Mouse (Mus musculus): ENCODE measurements around the gene Cldn15. TPM values are rescaled to one million over a fixed set of nuclear protein-coding genes. Genes with fewer than 3 reads are reported as not detected.
"Not testable (repeated sequence)": the region's sequence is repeated elsewhere in the genome, so short reads cannot be mapped to it uniquely, and the experiment has no call there.

Gene Cldn15
- polyA plus RNA-seq, 2 experiments, result 0.28 to 0.60 TPM

- H3K9me3 ChIP-seq (ENCODE audit: control insufficient read depth, low read length), result no peaks in the 10 kb centered on the region
- TF ChIP-seq POLR2A (IDR thresholded peaks at IDR 0.05; ENCODE audit: borderline replicate concordance, extremely low read depth, insufficient read depth, insufficient read length), result no peak
- H3K27ac ChIP-seq (replicated peaks; ENCODE audit: low read depth, low read length), result no peak overlapping the region
These were observed 25.4 kb upstream of the Cldn15 start for GRCm38 (mm10) chr5:136940845-136941560.

DNA sequence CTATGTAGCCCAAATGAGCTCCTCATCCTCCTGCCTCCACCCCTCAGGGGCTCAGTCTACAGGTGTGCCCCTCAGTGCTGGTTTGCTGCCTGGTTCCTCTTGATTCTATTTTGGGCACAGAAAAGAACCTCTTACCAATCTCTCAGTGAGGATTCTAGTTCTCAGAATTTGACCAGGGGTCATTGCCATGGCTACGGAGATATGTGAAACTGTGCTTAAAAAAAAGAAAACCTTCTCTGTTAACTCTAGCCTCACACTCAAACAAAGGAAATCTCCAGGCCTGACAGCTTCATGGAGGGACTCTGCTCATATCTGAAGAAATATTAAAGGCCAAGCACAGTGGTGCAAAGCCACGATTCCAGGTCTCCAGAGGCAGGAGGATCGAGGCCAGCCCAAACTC lies 23.6 kb upstream of the Cldn15 start:
- ATAC-seq (ENCODE audit: low FRiP score, low read depth) (no peak), DNase-seq (ENCODE audit: low spot score) (no peak)
- 89% methylated on average over 3 of the region's 3 CpGs for WGBS
- no peaks in the 10 kb centered on the region for H3K27me3 ChIP-seq (ENCODE audit: control insufficient read depth, insufficient read depth, low read length)
- no peak overlapping the region for H3K27ac ChIP-seq (replicated peaks; ENCODE audit: low read depth, low read length)
- H3K9ac ChIP-seq (ENCODE audit: low read depth, low read length, severe bottlenecking), result no peak overlapping the region
- no peaks in the 10 kb centered on the region for H3K9me3 ChIP-seq (ENCODE audit: control insufficient read depth, low read length)
- no peaks in the 10 kb centered on the region for H3K36me3 ChIP-seq (ENCODE audit: control insufficient read depth, insufficient read depth, low read length)
- H3K4me2 ChIP-seq (replicated peaks; ENCODE audit: low read depth, low read length, severe bottlenecking), result no peak overlapping the region
- no peak overlapping the region for H3K4me3 ChIP-seq (replicated peaks; ENCODE audit: low read length)
- no peaks in the 10 kb centered on the region for H3K4me1 ChIP-seq (ENCODE audit: control insufficient read depth, insufficient read depth, low read length)
- no peak for TF ChIP-seq POLR2A (IDR thresholded peaks at IDR 0.05; ENCODE audit: borderline replicate concordance, extremely low read depth, insufficient read depth, insufficient read length)

More at GRCm38 (mm10) chr5:136940845-136941560, 25.4 kb upstream of the Cldn15 start:
- 88% methylated on average over 12 of the region's 12 CpGs for WGBS
- Histone ChIP-seq H3K4me2 (replicated peaks; ENCODE audit: low read depth, low read length, severe bottlenecking) (no peak overlapping the region), H3K4me1 (ENCODE audit: control insufficient read depth, insufficient read depth, low read length) (no peaks in the 10 kb centered on the region), H3K9ac (ENCODE audit: low read depth, low read length, severe bottlenecking) (no peak overlapping the region), H3K27me3 (ENCODE audit: control insufficient read depth, insufficient read depth, low read length) (no peaks in the 10 kb centered on the region), H3K4me3 (replicated peaks; ENCODE audit: low read length) (no peak overlapping the region), H3K36me3 (ENCODE audit: control insufficient read depth, insufficient read depth, low read length) (no peaks in the 10 kb centered on the region)
- ATAC-seq (ENCODE audit: low FRiP score, low read depth) (no peak), DNase-seq (ENCODE audit: low spot score) (no peak)

- H3K36me3 ChIP-seq (ENCODE audit: control insufficient read depth, insufficient read depth, low read length), result no peaks in the 10 kb centered on the region
- H3K4me2 ChIP-seq (replicated peaks; ENCODE audit: low read depth, low read length, severe bottlenecking), result no peak overlapping the region
- H3K4me1 ChIP-seq (ENCODE audit: control insufficient read depth, insufficient read depth, low read length), result no peaks in the 10 kb centered on the region
- no peak overlapping the region for H3K4me3 ChIP-seq (replicated peaks; ENCODE audit: low read length)
- TF ChIP-seq POLR2A (IDR thresholded peaks at IDR 0.05; ENCODE audit: borderline replicate concordance, extremely low read depth, insufficient read depth, insufficient read length), result no peak
- 85% methylated on average over 2 of the region's 2 CpGs for WGBS
- DNase-seq (ENCODE audit: low spot score), result no peak
- no peak overlapping the region for H3K9ac ChIP-seq (ENCODE audit: low read depth, low read length, severe bottlenecking)
- H3K27ac ChIP-seq (replicated peaks; ENCODE audit: low read depth, low read length), result no peak overlapping the region
- H3K9me3 ChIP-seq (ENCODE audit: control insufficient read depth, low read length), result no peaks in the 10 kb centered on the region
- H3K27me3 ChIP-seq (ENCODE audit: control insufficient read depth, insufficient read depth, low read length), result no peaks in the 10 kb centered on the region
- ATAC-seq (ENCODE audit: low FRiP score, low read depth), result no peak
These were observed 23.0 kb upstream of the Cldn15 start for GRCm38 (mm10) chr5:136943382-136943781.

DNA sequence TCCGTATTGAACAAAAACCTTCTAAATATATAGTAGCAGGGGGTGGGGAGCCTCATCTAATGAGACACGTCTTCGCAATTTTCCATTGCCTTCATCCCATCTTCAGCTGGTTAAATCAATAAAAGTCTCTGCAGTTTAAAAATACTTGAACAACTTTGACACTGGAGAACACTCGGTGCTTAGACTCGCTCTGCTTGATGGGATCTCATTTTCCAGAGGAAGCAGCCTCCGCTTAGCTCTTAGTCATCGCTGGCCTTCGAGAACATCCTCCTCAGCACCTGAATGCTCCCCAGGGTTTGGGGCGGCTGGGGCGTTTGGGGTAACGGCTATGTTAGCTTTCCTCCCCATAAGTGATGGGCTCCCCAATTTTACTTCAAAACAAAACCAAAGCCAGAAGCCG lies 21.3 kb upstream of the Cldn15 start:
- no peak for DNase-seq (ENCODE audit: low spot score)
- H3K27me3 ChIP-seq (ENCODE audit: control insufficient read depth, insufficient read depth, low read length), result no peaks in the 10 kb centered on the region
- H3K4me3 ChIP-seq (replicated peaks; ENCODE audit: low read length), result no peak overlapping the region
- H3K9me3 ChIP-seq (ENCODE audit: control insufficient read depth, low read length), result no peaks in the 10 kb centered on the region
- TF ChIP-seq POLR2A (IDR thresholded peaks at IDR 0.05; ENCODE audit: borderline replicate concordance, extremely low read depth, insufficient read depth, insufficient read length), result no peak
- ATAC-seq (ENCODE audit: low FRiP score, low read depth), result no peak
- H3K4me1 ChIP-seq (ENCODE audit: control insufficient read depth, insufficient read depth, low read length), result no peaks in the 10 kb centered on the region
- H3K4me2 ChIP-seq (replicated peaks; ENCODE audit: low read depth, low read length, severe bottlenecking), result no peak overlapping the region
- no peak overlapping the region for H3K27ac ChIP-seq (replicated peaks; ENCODE audit: low read depth, low read length)
- no peak overlapping the region for H3K9ac ChIP-seq (ENCODE audit: low read depth, low read length, severe bottlenecking)
- no peaks in the 10 kb centered on the region for H3K36me3 ChIP-seq (ENCODE audit: control insufficient read depth, insufficient read depth, low read length)
- WGBS, result 78% methylated on average over 12 of the region's 12 CpGs

DNA sequence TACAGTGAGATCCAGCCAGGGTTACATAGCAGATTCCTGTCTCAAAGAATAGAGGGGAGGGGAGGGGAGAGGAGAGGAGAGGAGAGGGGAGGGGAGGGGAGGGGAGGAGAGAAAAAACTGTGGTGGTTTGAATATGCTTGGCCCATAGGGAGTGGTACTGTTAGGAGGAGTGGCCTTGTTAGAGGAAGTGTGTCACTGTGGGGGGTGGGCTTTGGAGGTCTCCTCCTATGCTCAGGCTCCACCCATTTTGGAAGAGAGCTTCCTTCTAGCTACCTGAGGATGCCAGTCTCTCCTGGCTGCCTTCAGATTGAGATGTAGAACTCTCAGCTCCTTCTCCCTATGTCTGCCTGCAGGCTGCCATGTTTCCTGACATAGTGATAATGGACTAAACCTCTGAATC lies 18.5 kb upstream of the Cldn15 start:
- Histone ChIP-seq H3K9me3 (ENCODE audit: control insufficient read depth, low read length) (no peaks in the 10 kb centered on the region), H3K27ac (replicated peaks; ENCODE audit: low read depth, low read length) (no peak overlapping the region), H3K27me3 (ENCODE audit: control insufficient read depth, insufficient read depth, low read length) (no peaks in the 10 kb centered on the region), H3K36me3 (ENCODE audit: control insufficient read depth, insufficient read depth, low read length) (no peaks in the 10 kb centered on the region), H3K4me1 (ENCODE audit: control insufficient read depth, insufficient read depth, low read length) (peaks cover 2% of the 10 kb centered on the region; the same call in 1 of the 2 replicates), H3K9ac (ENCODE audit: low read depth, low read length, severe bottlenecking) (no peak overlapping the region), H3K4me2 (replicated peaks; ENCODE audit: low read depth, low read length, severe bottlenecking) (no peak overlapping the region), H3K4me3 (replicated peaks; ENCODE audit: low read length) (no peak overlapping the region)
- TF ChIP-seq POLR2A (IDR thresholded peaks at IDR 0.05; ENCODE audit: borderline replicate concordance, extremely low read depth, insufficient read depth, insufficient read length), result no peak
- DNase-seq (ENCODE audit: low spot score), result no peak
- no peak for ATAC-seq (ENCODE audit: low FRiP score, low read depth)

DNA sequence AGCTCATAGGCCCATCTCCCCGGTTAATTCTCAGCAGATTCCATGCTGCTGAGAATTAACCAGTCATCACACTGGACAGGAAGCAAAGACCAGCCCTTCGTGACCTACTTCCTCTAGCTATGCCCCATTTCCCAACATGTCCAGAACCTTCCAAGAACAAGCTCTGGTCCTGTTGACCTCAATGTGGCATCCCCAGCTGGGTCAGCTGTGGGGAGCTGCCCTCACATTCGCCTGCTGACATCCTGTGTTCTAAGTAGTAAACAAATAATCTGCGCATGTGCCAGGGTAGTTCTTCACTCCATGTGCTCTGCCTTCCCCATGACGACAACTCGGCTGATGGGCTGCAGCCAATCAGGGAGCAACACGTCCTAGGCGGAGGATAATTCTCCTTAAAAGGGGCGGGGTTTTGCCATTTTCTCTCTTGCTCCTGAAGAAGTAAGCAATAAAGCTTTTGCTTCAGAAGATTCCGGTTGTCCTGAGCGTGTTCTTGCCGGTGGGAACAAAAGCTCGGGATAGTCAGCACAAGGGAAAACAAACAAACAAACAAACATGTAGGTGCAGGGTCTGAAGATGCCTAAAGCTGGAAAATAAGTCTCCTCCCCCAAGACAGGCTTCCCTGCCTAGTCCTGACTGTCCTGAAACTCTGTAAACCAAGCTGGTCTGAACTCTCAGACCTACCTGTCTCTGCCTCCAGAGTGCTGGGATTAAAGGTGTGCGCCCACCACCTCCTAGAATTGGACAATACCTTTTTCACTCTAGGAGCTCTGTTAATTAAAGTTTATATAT lies 16.7 kb upstream of the Cldn15 start:
- H3K9me3 ChIP-seq (ENCODE audit: control insufficient read depth, low read length); H3K9ac ChIP-seq (ENCODE audit: low read depth, low read length, severe bottlenecking); H3K4me1 ChIP-seq (ENCODE audit: control insufficient read depth, insufficient read depth, low read length); H3K36me3 ChIP-seq (ENCODE audit: control insufficient read depth, insufficient read depth, low read length); H3K4me2 ChIP-seq (replicated peaks; ENCODE audit: low read depth, low read length, severe bottlenecking); H3K27me3 ChIP-seq (ENCODE audit: control insufficient read depth, insufficient read depth, low read length); ATAC-seq (ENCODE audit: low FRiP score, low read depth); H3K4me3 ChIP-seq (replicated peaks; ENCODE audit: low read length); H3K27ac ChIP-seq (replicated peaks; ENCODE audit: low read depth, low read length); DNase-seq (ENCODE audit: low spot score): not testable (repeated sequence)
- WGBS, result 86% methylated on average over 14 of the region's 14 CpGs

All from limb, embryonic 14.5 days (tissue).